Mouse (Mus musculus): Measurements from ENCODE around the gene Kif2a. TPM values are rescaled to one million over a fixed set of nuclear protein-coding genes. Genes with fewer than 3 reads are reported as not detected.

Kif2a gene
- 7.6 TPM for polyA plus RNA-seq (2017; shearing (Covaris generic))

DNA sequence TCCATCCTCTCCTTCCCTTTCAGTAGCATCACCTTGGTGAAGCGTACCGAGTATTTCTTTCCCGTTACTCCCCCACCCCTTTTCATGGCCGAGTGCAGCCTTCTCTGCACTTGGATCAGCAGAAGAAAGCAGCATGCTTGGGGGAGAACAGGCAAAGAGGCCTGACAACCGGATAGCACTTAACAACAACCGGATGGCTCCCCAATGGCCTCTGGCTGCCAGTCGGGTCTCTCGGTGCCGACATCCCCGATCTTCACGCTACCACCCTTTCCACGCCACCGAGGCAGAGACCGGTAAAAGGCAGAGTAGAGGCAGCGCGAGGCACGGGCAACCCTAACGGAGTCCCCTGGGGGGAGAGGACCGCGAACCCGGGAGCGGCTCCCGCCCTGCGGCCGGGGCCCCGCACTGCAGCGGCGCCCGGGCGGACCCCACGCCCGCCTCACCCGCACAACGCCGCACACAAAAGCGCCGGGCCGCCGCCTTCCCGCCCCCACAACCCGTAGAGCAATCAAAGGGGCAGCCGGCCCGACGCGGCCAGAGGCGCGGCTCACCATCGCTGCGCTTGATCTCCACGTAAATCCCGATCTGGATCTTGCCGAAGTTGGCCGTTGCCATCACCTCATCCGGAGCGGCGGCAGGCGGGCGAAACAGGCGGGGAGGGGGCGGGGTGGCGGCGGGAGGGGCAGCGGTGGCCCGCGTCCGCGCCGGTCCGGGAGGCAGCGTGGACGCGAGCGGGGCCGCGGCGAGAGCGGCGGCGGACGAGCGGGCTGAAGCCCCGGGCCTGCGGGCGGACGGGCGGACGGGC lies at the start of gene Kif2a:
Kif2a (minus strand) TSS at position 666 of the 805 bp plus-strand sequence.

DNA sequence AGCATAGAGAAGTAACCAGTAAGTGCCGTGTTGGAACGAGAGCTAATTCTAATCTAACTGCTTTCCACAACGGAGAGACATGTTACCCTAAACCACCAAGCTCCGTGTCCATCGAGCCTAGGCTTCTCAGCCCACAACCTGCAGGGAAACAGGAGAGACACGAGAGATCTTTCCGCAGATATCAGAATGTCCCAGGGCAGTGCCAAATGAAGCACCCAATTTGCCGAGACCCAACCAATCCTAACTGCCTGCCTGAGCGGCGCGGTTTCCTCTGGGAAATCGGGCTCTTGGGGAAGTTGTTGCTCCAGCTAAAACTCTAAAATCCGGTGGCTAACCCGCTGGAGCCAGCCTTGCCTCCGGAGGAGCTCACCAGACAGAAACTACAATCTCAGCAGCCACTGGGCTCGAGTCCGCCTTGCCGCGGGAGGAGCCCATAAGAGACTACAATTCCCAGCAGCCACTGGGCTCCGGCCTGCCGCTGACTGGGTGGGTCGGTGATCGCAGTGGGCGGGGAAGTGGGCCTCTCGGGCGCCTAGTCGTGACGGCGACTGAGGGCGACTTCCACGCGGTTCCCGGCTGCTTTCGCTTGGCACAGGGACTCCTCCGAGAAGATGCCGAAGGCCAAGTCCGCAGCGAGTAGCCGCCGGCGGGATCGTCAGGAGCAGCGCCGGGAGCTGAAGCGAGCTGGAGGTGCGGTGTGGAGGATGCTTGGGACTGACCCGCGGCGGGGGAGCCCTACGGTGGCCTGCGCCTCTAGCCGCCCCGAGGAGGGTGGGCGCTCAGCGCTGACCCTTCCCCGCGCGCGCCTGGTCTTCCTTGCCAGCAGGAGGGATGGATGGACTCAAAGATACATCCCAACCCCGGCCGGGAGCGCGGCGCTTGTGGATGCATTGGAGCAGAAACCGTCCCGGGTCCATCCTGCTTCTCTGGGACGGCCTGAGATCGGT lies 75.1 kb downstream of the Kif2a start, which contains the start of gene Dimt1:
Dimt1 (plus strand) TSS at position 534 of the 947 bp plus-strand sequence.

DNA sequence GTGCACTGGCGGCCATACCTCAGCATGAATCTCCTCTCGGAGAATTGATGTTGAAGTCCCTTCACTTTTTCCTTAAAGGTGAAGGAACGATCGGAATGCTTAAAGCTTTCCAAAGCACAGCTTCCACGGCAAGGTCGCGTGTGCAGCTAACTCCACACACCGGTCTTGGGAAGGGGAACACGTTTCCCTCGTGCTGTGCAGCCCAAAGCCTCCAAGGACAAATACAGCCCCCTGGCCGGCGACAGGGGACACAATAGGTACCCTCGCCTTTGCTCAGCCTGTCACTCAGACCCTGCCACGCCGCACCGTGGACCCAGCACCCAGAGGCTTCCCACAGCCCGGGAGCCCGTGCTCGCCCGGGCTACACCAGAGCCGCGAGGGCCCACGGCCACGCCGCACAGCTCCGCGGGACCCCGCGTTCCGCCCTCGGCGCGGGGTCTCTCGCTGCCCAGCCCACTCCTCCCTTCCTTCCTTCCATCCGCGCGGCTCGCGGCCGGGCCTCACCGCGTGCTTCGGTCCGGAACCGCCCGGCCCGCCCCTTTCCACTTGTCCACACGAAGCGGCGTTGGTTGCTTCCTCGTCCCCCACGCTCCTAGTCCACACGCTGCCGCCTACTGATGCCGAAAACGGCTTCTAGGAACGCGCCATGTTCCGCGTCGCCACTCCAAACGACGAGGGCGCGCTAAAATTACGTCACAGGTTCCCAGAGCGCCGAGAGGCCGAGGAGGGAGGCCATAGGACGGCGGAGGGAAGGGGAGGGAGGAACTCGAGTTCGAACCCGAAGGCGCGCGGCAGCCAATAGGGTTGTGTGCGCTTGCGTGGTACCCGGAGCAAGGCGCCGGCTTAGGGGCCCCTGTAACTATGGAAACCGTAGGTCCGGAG lies 85.4 kb downstream of the Kif2a start, which contains the start of gene Ipo11:
Ipo11 (minus strand) TSS at position 703 of the 882 bp plus-strand sequence.

Other genes with a start within 250 kb of the Kif2a start
- gene Ipo11, start 85.2 kb downstream of the Kif2a start, polyA plus RNA-seq (2017; shearing (Covaris generic)) = 23.6 TPM
- 23.8 TPM for gene Dimt1, start 75.0 kb downstream of the Kif2a start, polyA plus RNA-seq (2017; shearing (Covaris generic))